Comparison of ENCODE assay signal across 9 mouse cellular contexts in the genomic region with DNA sequence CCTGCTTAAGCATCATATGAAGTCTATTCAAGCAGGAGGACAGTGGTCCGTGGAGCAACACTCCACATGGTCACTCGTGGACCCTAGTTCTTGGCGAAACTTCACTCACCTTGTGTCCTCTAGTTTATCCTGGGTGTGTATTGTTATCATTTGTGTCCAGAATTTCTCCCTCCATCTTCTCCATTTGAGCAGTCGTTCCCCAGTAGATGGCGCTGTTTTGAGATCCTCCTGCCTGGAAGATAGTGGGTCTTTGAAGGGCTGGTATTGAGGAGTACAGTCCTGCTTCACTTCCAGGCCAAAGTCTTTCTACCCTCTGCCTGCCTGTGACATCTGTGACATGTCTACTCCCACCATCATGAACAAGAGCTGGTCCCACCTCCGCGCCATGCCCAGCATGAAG.
DNase-seq lines count a peak whose midpoint lies in the region; ATAC-seq and TF ChIP-seq lines count a peak whose summit lies in the region.
"Had no signal": no experiment of that assay in that cellular context is flagged by ENCODE, and none has a peak within 500 bp of the region (broad histone marks: within the 10 kb centered on the region; RNA-seq: fewer than 3 reads in every experiment).

No protein-coding gene starts in this region.

- no peak overlapping the region for H3K4me2 ChIP-seq in kidney, embryonic 15.5 days
- H3K4me2 ChIP-seq in embryonic facial prominence, embryonic 15.5 days (replicated peaks): no peak overlapping the region

- 66% methylated on average over 7 of the region's 7 CpGs for WGBS in kidney, embryonic 15.5 days
- WGBS in embryonic facial prominence, embryonic 15.5 days: 53% methylated on average over 7 of the region's 7 CpGs

- no peak overlapping the region for H3K4me3 ChIP-seq in kidney, embryonic 15.5 days (replicated peaks)
- no peak overlapping the region for H3K4me3 ChIP-seq in MEL (ENCODE audit: control insufficient read depth in 1 of 2, insufficient read depth in 1 of 2, low read depth in 2 of 2, low read length in 2 of 2)
- H3K4me3 ChIP-seq in embryonic facial prominence, embryonic 15.5 days (replicated peaks): no peak overlapping the region
- H3K4me3 ChIP-seq: erythroblast, embryonic 14.5 days had no signal

- H3K9ac ChIP-seq in kidney, embryonic 15.5 days: no peak overlapping the region
- no peak overlapping the region for H3K9ac ChIP-seq in MEL (ENCODE audit: control insufficient read depth, low read depth, low read length, poor library complexity, severe bottlenecking)
- H3K9ac ChIP-seq in embryonic facial prominence, embryonic 15.5 days: no peak overlapping the region

- H3K36me3 ChIP-seq in kidney, embryonic 15.5 days: no peaks in the 10 kb centered on the region
- H3K36me3 ChIP-seq in MEL (ENCODE audit: control insufficient read depth in 1 of 2, insufficient read depth in 2 of 2, low read length in 2 of 2): no peaks in the 10 kb centered on the region
- H3K36me3 ChIP-seq in embryonic facial prominence, embryonic 15.5 days: no peaks in the 10 kb centered on the region

- no peak for TF ChIP-seq RAD21 in MEL (IDR thresholded peaks at IDR 0.05; ENCODE audit: low read depth, low read length)

- TF ChIP-seq EP300 in MEL (IDR thresholded peaks at IDR 0.05; ENCODE audit: low read depth in 1 of 2, low read length in 2 of 2): no peak

- H3K4me1 ChIP-seq in kidney, embryonic 15.5 days: no peaks in the 10 kb centered on the region
- H3K4me1 ChIP-seq in MEL (ENCODE audit: control insufficient read depth in 1 of 2, insufficient read depth in 2 of 2, low read length in 2 of 2): no peaks in the 10 kb centered on the region
- peaks cover 24% of the 10 kb centered on the region for H3K4me1 ChIP-seq in embryonic facial prominence, embryonic 15.5 days

- TF ChIP-seq CTCF in MEL (IDR thresholded peaks at IDR 0.05 in 2 of 3, conservative IDR thresholded peaks at IDR 0.05 in 1 of 3; ENCODE audit: control insufficient read depth in 1 of 3, insufficient read depth in 1 of 3, low read depth in 2 of 3, low read length in 3 of 3, poor library complexity in 1 of 3, severe bottlenecking in 1 of 3): peak; percentile 22 to 31 (median 29); a peak in 4 of 6 replicates

- no peak overlapping the region for H3K27ac ChIP-seq in kidney, embryonic 15.5 days
- H3K27ac ChIP-seq in MEL (ENCODE audit: control insufficient read depth, low read depth, low read length): no peak overlapping the region
- H3K27ac ChIP-seq in embryonic facial prominence, embryonic 15.5 days (replicated peaks): peak overlapping the region; percentile 66

- peak; percentile 31 for DNase-seq in CD4-positive, CD25-positive, alpha-beta regulatory T cell, adult 2 months (ENCODE audit: low read depth, low spot score)
- peak; percentile 52 for DNase-seq in kidney, adult 9 months
- peak; percentile 7 for DNase-seq in MEL (ENCODE audit: low read depth, low spot score)
- no peak for DNase-seq in urinary bladder, adult 18-20 months (ENCODE audit: low spot score in 2 of 2)

- no peaks in the 10 kb centered on the region for H3K9me3 ChIP-seq in kidney, embryonic 15.5 days (replicated peaks)
- H3K9me3 ChIP-seq in MEL (replicated peaks; ENCODE audit: insufficient read depth, low read length): no peaks in the 10 kb centered on the region
- no peaks in the 10 kb centered on the region for H3K9me3 ChIP-seq in embryonic facial prominence, embryonic 15.5 days (replicated peaks)

- TF ChIP-seq POLR2A in MEL (IDR thresholded peaks at IDR 0.05; ENCODE audit: control insufficient read depth in 1 of 2, insufficient read depth in 1 of 2, low read depth in 1 of 2, low read length in 2 of 2, poor library complexity in 1 of 2): no peak

- no peaks in the 10 kb centered on the region for H3K27me3 ChIP-seq in kidney, embryonic 15.5 days
- H3K27me3 ChIP-seq in MEL (ENCODE audit: control insufficient read depth in 1 of 2, insufficient read depth in 2 of 2, low read length in 2 of 2): no peaks in the 10 kb centered on the region
- no peaks in the 10 kb centered on the region for H3K27me3 ChIP-seq in embryonic facial prominence, embryonic 15.5 days

- ATAC-seq in CD4-positive, CD25-positive, alpha-beta regulatory T cell, adult 4 months: no peak
- ATAC-seq in kidney, embryonic 15.5 days (replicated peaks; ENCODE audit: low FRiP score): no peak
- ATAC-seq in embryonic facial prominence, embryonic 15.5 days (ENCODE audit: insufficient number of reproducible peaks, low FRiP score, low TSS enrichment, low read depth): no peak
- ATAC-seq in megakaryocyte-erythroid progenitor cell, adult 5-6 weeks (replicated peaks; ENCODE audit: low FRiP score, low TSS enrichment, poor library complexity, severe bottlenecking): peak; percentile 62

- no peaks in the 10 kb centered on the region for H3K79me2 ChIP-seq in MEL (ENCODE audit: control insufficient read depth, insufficient read depth, low read length, poor library complexity)

TF ChIP-seq in MEL, 35 proteins besides CTCF, POLR2A, EP300 and RAD21:
- TF ChIP-seq POLR2AphosphoS5 (IDR thresholded peaks at IDR 0.05; ENCODE audit: borderline replicate concordance, low read depth, low read length) (no peak), MAX (IDR thresholded peaks at IDR 0.05; ENCODE audit: low read length) (no peak), TCF12 (IDR thresholded peaks at IDR 0.05; ENCODE audit: low read depth, low read length) (no peak), ZKSCAN1 (IDR thresholded peaks at IDR 0.05; ENCODE audit: low read depth, low read length) (no peak), MAFK (IDR thresholded peaks at IDR 0.05; ENCODE audit: borderline replicate concordance, low read depth, low read length) (no peak), ZNF384 (IDR thresholded peaks at IDR 0.05; ENCODE audit: low read depth, low read length) (no peak), HCFC1 (IDR thresholded peaks at IDR 0.05; ENCODE audit: low read depth, low read length) (no peak), MYB (IDR thresholded peaks at IDR 0.05; ENCODE audit: low read depth, low read length) (no peak), KAT2A (conservative IDR thresholded peaks at IDR 0.05; ENCODE audit: low read depth, low read length) (no peak), NRF1 (IDR thresholded peaks at IDR 0.05; ENCODE audit: insufficient read depth, low read depth, low read length, poor library complexity, severe bottlenecking) (no peak), SIN3A (IDR thresholded peaks at IDR 0.05; ENCODE audit: low read length) (no peak), CHD2 (IDR thresholded peaks at IDR 0.05; ENCODE audit: low read length) (no peak), NELFE (IDR thresholded peaks at IDR 0.05; ENCODE audit: low read depth, low read length) (no peak), TAL1 (IDR thresholded peaks at IDR 0.05; ENCODE audit: low read length) (no peak), ZMIZ1 (IDR thresholded peaks at IDR 0.05; ENCODE audit: low read depth, low read length) (no peak), USF1 (IDR thresholded peaks at IDR 0.05; ENCODE audit: low read depth, low read length) (no peak), ETS1 (IDR thresholded peaks at IDR 0.05; ENCODE audit: low read depth, low read length) (no peak), MAZ (IDR thresholded peaks at IDR 0.05; ENCODE audit: low read depth, low read length) (no peak)

Comparison
In these comparisons a context has a peak if more than half of its experiments do, and no peak if none do; other contexts are left out.
1. DNase-seq: peak in CD4-positive, CD25-positive, alpha-beta regulatory T cell, adult 2 months (single experiment), kidney, adult 9 months (single experiment) and MEL (single experiment); none in urinary bladder, adult 18-20 months (0 of 2).